10 mouse cellular contexts compared by ENCODE assay signal in genomic region chr10:67320207-67320859, GRCm38 (mm10). TPM values are rescaled to one million over a fixed set of nuclear protein-coding genes. Genes with fewer than 3 reads are reported as not detected.
DNase-seq lines count a peak whose midpoint lies in the region; ATAC-seq and TF ChIP-seq lines count a peak whose summit lies in the region.
"Had no signal": no experiment of that assay in that cellular context is flagged by ENCODE, and none has a peak within 500 bp of the region (broad histone marks: within the 10 kb centered on the region; RNA-seq: fewer than 3 reads in every experiment).

No protein-coding gene starts in this region.

- H3K4me3 ChIP-seq in intestine, embryonic 15.5 days (replicated peaks), result no peak overlapping the region
- H3K4me3 ChIP-seq in intestine, postnatal 0 days (ENCODE audit: low read depth, low read length), result no peak overlapping the region
- no peak overlapping the region for H3K4me3 ChIP-seq in hindbrain, embryonic 11.5 days (ENCODE audit: low read depth, low read length)
- 0 out of 2 replicates have a peak overlapping the region, but pooled peaks have one; percentile 8 for H3K4me3 ChIP-seq in neural tube, embryonic 15.5 days (replicated peaks)

- no peak for ATAC-seq in intestine, embryonic 15.5 days
- no peak for ATAC-seq in intestine, postnatal 0 days
- no peak for ATAC-seq in hindbrain, embryonic 11.5 days (ENCODE audit: low FRiP score)
- ATAC-seq in neural tube, embryonic 15.5 days (ENCODE audit: low FRiP score), result no peak
- no peak for ATAC-seq in megakaryocyte, adult 5-6 weeks (ENCODE audit: poor library complexity, severe bottlenecking)

- H3K9ac ChIP-seq in intestine, embryonic 15.5 days, result no peak overlapping the region
- no peak overlapping the region for H3K9ac ChIP-seq in intestine, postnatal 0 days (ENCODE audit: low read depth, low read length)
- H3K9ac ChIP-seq in hindbrain, embryonic 11.5 days (ENCODE audit: low read depth, low read length), result no peak overlapping the region
- peak overlapping the region; percentile 36 for H3K9ac ChIP-seq in neural tube, embryonic 15.5 days (replicated peaks)
- H3K9ac ChIP-seq: liver, embryonic 14.5 days had no signal

- peak; percentile 14 for DNase-seq in right cerebral cortex, postnatal 25 days
- DNase-seq in right cerebral cortex, postnatal 36 days (ENCODE audit: low spot score in 2 of 2), result no peak
- DNase-seq in hindbrain, embryonic 11.5 days (ENCODE audit: low spot score), result peak; percentile 27
- DNase-seq in layer of hippocampus, postnatal 10 days (ENCODE audit: low spot score in 2 of 2), result no peak
- DNase-seq: kidney, adult 9 months had no signal

- TF ChIP-seq CTCF in intestine, postnatal 0 days (IDR thresholded peaks at IDR 0.05; ENCODE audit: low read depth), result no peak

- 0 out of 2 replicates have a peak overlapping the region, but pooled peaks have one; percentile 6 for H3K4me2 ChIP-seq in intestine, embryonic 15.5 days (replicated peaks)
- H3K4me2 ChIP-seq in intestine, postnatal 0 days (replicated peaks; ENCODE audit: low read depth), result no peak overlapping the region
- 0 out of 2 replicates have a peak overlapping the region, but pooled peaks have one; percentile 24 for H3K4me2 ChIP-seq in hindbrain, embryonic 11.5 days (replicated peaks; ENCODE audit: low read depth, low read length)
- H3K4me2 ChIP-seq in neural tube, embryonic 15.5 days, result peak overlapping the region; percentile 42

- no peaks in the 10 kb centered on the region for H3K36me3 ChIP-seq in intestine, embryonic 15.5 days
- no peaks in the 10 kb centered on the region for H3K36me3 ChIP-seq in intestine, postnatal 0 days (ENCODE audit: control insufficient read depth, insufficient read depth)
- H3K36me3 ChIP-seq in hindbrain, embryonic 11.5 days (ENCODE audit: control insufficient read depth, insufficient read depth, low read length), result no peaks in the 10 kb centered on the region
- H3K36me3 ChIP-seq in neural tube, embryonic 15.5 days, result no peaks in the 10 kb centered on the region

- peaks cover 3% of the 10 kb centered on the region; the same call in 1 of the 2 replicates for H3K4me1 ChIP-seq in intestine, embryonic 15.5 days (replicated peaks)
- H3K4me1 ChIP-seq in intestine, postnatal 0 days (replicated peaks; ENCODE audit: control insufficient read depth, insufficient read depth, low read length), result no peaks in the 10 kb centered on the region
- no peaks in the 10 kb centered on the region for H3K4me1 ChIP-seq in hindbrain, embryonic 11.5 days (replicated peaks; ENCODE audit: control insufficient read depth, insufficient read depth, low read length)
- H3K4me1 ChIP-seq in neural tube, embryonic 15.5 days, result peaks cover 13% of the 10 kb centered on the region

- H3K27me3 ChIP-seq in intestine, embryonic 15.5 days (replicated peaks), result no peaks in the 10 kb centered on the region
- H3K27me3 ChIP-seq in intestine, postnatal 0 days (replicated peaks; ENCODE audit: control insufficient read depth, insufficient read depth, low read length), result no peaks in the 10 kb centered on the region; the same call in 1 of the 2 replicates
- peaks cover 10% of the 10 kb centered on the region for H3K27me3 ChIP-seq in hindbrain, embryonic 11.5 days (ENCODE audit: control insufficient read depth, insufficient read depth, low read length)
- H3K27me3 ChIP-seq in neural tube, embryonic 15.5 days (replicated peaks), result peaks cover 20% of the 10 kb centered on the region

- WGBS in intestine, embryonic 15.5 days, result 24% methylated on average over 17 of the region's 17 CpGs
- 29% methylated on average over 17 of the region's 17 CpGs for WGBS in intestine, postnatal 0 days
- WGBS in hindbrain, embryonic 11.5 days, result 5% methylated on average over 17 of the region's 17 CpGs
- 14% methylated on average over 17 of the region's 17 CpGs for WGBS in neural tube, embryonic 15.5 days

- H3K27ac ChIP-seq in intestine, embryonic 15.5 days, result no peak overlapping the region
- no peak overlapping the region for H3K27ac ChIP-seq in intestine, postnatal 0 days (ENCODE audit: low read depth, low read length)
- no peak overlapping the region for H3K27ac ChIP-seq in hindbrain, embryonic 11.5 days (ENCODE audit: low read depth, low read length)
- H3K27ac ChIP-seq in neural tube, embryonic 15.5 days (replicated peaks), result no peak overlapping the region
- H3K27ac ChIP-seq: liver, embryonic 14.5 days had no signal

- no peaks in the 10 kb centered on the region for H3K9me3 ChIP-seq in intestine, embryonic 15.5 days
- H3K9me3 ChIP-seq in intestine, postnatal 0 days (ENCODE audit: control insufficient read depth), result no peaks in the 10 kb centered on the region
- H3K9me3 ChIP-seq in hindbrain, embryonic 11.5 days (ENCODE audit: control insufficient read depth, low read length), result no peaks in the 10 kb centered on the region
- no peaks in the 10 kb centered on the region for H3K9me3 ChIP-seq in neural tube, embryonic 15.5 days (replicated peaks)

RNA-seq across cellular contexts. Expression of gene Nrbf2, which starts 35.2 kb away (rescaled TPM):
- 33.4 and 34.3 TPM in 2 replicates for polyA plus RNA-seq in intestine, embryonic 15.5 days (2015; fragmentation: Nextera tagmentation; extraction: Ambion mirVana)
- 31.7 and 33.0 TPM in 2 replicates for polyA plus RNA-seq in intestine, postnatal 0 days (2015; fragmentation: Nextera tagmentation; extraction: Ambion mirVana)
- 49.5 and 51.5 TPM in 2 replicates for polyA plus RNA-seq in hindbrain, embryonic 11.5 days (2014; fragmentation: Nextera tagmentation; extraction: Ambion mirVana)
- 38.6 and 39.4 TPM in 2 replicates for polyA plus RNA-seq in neural tube, embryonic 15.5 days (2015; fragmentation: Nextera tagmentation; extraction: Ambion mirVana)
- 10 to 100 TPM; 14.8 to 16.6 TPM for total RNA-seq in layer of hippocampus, postnatal 10 days (2021)
- total RNA-seq in megakaryocyte, adult 5-6 weeks (2015), result 33.4 and 39.7 TPM in 2 replicates
- total RNA-seq in megakaryocyte, adult 5-6 weeks (2017), result 20.7 and 24.6 TPM in 2 replicates

Comparison
In these comparisons a context has a peak if more than half of its experiments do, and no peak if none do; other contexts are left out.
1. DNase-seq: peak in right cerebral cortex, postnatal 25 days (single experiment) and hindbrain, embryonic 11.5 days (single experiment); none in right cerebral cortex, postnatal 36 days (0 of 2) and layer of hippocampus, postnatal 10 days (0 of 2).